Mouse (Mus musculus) limb, embryonic 11.5 days (tissue): Measurements from ENCODE around the gene Cd86. TPM values are rescaled to one million over a fixed set of nuclear protein-coding genes. Genes with fewer than 3 reads are reported as not detected.
A peak's percentile ranks its signal among the peaks of the same experiment; 100 is the strongest.

ENCODE experiments used
- ATAC-seq: fragments of 200-750 bp; cut with Nextera tagmentation; 2 replicates; pipeline ENCODE4 v1.8.0; 2017; ENCODE audit warnings: low read depth; ENCODE audit not compliant: insufficient number of reproducible peaks, low FRiP score, low TSS enrichment
- DNase-seq: peaks from one replicate; pipeline ENCODE4 v3.0.0-alpha.2; 2015; ENCODE audit warnings: low spot score
- H3K27ac ChIP-seq: fragments of 300-500 bp; sonication (generic); replicated peaks from 2 replicates; pipeline ENCODE4 v1.5.1; 2014; ENCODE audit warnings: low read depth, mild to moderate bottlenecking, low read length
- H3K27me3 ChIP-seq: fragments of 300-500 bp; sonication (generic); 2 replicates; pipeline ENCODE4 v1.6.1; 2014; ENCODE audit warnings: mild to moderate bottlenecking, low read length, mixed read lengths; ENCODE audit not compliant: control insufficient read depth, insufficient read depth
- H3K36me3 ChIP-seq: fragments of 300-500 bp; sonication (generic); 2 replicates; pipeline ENCODE4 v1.6.1; 2014; ENCODE audit warnings: mild to moderate bottlenecking, low read length, moderate library complexity, mixed read lengths; ENCODE audit not compliant: control insufficient read depth, insufficient read depth
- H3K4me1 ChIP-seq: fragments of 300-500 bp; sonication (generic); 2 replicates; pipeline ENCODE4 v1.6.1; 2014; ENCODE audit warnings: low read length, mixed read lengths; ENCODE audit not compliant: control insufficient read depth, insufficient read depth
- H3K4me2 ChIP-seq: fragments of 300-500 bp; sonication (generic); 2 replicates; pipeline ENCODE4 v1.6.1; 2014; ENCODE audit warnings: low read depth, mild to moderate bottlenecking, moderate library complexity; ENCODE audit not compliant: severe bottlenecking
- H3K4me3 ChIP-seq: fragments of 300-500 bp; sonication (generic); 2 replicates; pipeline ENCODE4 v1.5.1; 2014; ENCODE audit warnings: low read depth, low read length
- H3K9ac ChIP-seq: fragments of 300-500 bp; sonication (generic); 2 replicates; pipeline ENCODE4 v1.6.1; 2014; ENCODE audit warnings: mild to moderate bottlenecking, low read length
- H3K9me3 ChIP-seq: fragments of 300-500 bp; sonication (generic); 2 replicates; pipeline ENCODE4 v1.6.1; 2016; ENCODE audit warnings: low read length; ENCODE audit not compliant: control insufficient read depth
- WGBS: fragments of 180-500 bp; shearing (Covaris S2); extraction: QIAGEN DNeasy Blood & Tissue Kit; methylation state at CpG from one replicate; pipeline ENCODE4 v1.1.7; 2014; 5-methylcytosine and 5-hydroxymethylcytosine counted together
- polyA plus RNA-seq: library from polyadenylated mRNA; unstranded; fragments of >200 nt; fragmentation: Nextera tagmentation; extraction: Ambion mirVana; gene quantifications from 2 replicates; pipeline ENCODE4 v1.2.1, GENCODE M21; 2014

The Cd86 gene
- polyA plus RNA-seq, 1 experiment from 2014 or later: 0.80 TPM

DNA sequence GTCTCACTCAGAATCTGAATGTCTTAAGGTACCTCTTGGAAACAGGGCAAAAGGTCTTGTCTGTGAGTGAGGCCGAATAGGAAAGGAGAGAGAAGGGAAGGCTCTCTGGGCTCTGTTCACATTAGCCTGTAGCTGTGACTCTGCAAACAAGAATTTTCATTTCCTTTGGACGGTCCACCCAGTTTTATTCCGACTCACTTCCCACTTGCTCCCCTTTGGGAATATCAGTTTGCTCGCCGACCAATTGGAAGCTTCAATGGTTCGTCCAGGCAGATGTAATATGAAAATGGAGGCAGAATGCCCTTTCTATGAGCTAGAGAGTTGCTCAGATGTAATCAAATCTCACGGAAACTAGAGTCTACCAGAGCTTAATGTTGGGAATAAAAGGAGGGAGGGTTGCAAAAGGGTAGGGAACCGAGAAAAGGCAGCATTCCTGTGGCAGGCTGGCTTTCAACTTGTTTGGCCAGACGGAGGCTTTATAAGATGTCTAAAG is 29.0 kb upstream of the Cd86 start:
- Histone ChIP-seq H3K27ac (no peak overlapping the region), H3K9me3 (no peaks in the 10 kb centered on the region), H3K4me1 (0 out of 2 replicates have a peak, but pooled peaks cover 3% of the 10 kb centered on the region), H3K9ac (no peak overlapping the region), H3K27me3 (peaks cover 10% of the 10 kb centered on the region; the same call in 1 of the 2 replicates), H3K36me3 (no peaks in the 10 kb centered on the region), H3K4me2 (no peak overlapping the region), H3K4me3 (no peak overlapping the region)
- ATAC-seq (no peak), DNase-seq (no peak)
- 64% methylated on average over 9 of the region's 9 CpGs for WGBS

DNA sequence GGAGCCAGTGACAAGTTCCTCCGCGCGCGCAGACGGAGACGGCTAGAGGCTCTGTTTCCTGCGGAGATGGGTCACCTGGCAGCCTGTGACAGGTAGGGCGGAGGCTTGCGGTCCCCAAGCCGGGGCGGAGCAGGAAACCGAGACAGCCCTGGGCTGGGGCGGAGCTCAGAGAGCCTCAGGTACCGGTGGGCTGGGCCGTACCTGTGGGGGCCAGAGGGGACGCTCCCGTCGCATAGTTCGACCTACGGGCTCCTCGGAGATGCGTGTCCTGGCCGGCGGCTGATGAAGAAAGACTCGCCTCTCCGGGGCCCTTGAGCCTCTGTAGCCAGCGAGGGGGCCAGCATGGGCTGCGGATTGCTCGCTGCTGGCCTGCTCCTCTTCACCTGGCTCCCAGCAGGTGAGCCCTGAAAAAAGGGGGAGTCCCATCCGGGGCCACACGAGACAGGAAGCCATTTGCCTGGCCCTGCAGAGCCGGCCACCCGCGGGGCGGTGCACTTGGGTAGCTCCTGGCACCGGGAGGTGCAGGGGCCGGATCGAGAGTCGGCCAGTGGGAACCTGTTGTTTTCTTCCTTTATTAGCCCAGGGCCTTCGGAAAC is 28.0 kb upstream of the Cd86 start, which contains the start of gene Ildr1:
Gene Ildr1 (plus strand): TSS at position 161 of the 596 bp plus-strand sequence.
- H3K4me2 ChIP-seq: peak within 1 kb of the TSS; percentile 80
- no peak within 1 kb of the TSS for H3K27ac ChIP-seq
- ATAC-seq: no peak; the same call in 1 of the 2 replicates

DNA sequence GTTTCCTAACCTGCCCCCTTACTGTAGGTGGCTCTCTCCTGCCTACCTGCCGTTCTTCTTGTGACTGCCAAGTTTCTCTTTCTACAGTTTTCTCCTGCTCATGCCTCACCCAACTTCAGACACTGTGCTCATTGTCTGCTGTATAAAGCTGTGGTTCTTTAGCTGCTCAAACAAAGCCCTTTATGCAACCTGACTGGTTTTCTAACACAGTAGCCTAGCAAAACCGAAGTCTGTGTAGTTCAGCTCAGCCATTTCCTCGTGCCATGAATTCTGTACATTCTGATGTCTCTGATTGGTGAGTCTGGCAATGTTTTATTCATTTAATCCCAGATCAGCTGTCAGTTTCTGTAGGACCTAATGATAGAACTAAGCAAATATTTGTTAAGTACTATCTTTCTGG is 25.6 kb upstream of the Cd86 start:
- no peak overlapping the region for H3K9ac ChIP-seq
- WGBS: 87% methylated on average over 3 of the region's 3 CpGs
- peaks cover 10% of the 10 kb centered on the region; the same call in 1 of the 2 replicates for H3K27me3 ChIP-seq
- no peak for ATAC-seq
- 0 out of 2 replicates have a peak, but pooled peaks cover 3% of the 10 kb centered on the region for H3K4me1 ChIP-seq
- H3K36me3 ChIP-seq: no peaks in the 10 kb centered on the region
- DNase-seq: no peak
- H3K4me3 ChIP-seq: no peak overlapping the region
- no peak overlapping the region for H3K4me2 ChIP-seq
- no peak overlapping the region for H3K27ac ChIP-seq
- no peaks in the 10 kb centered on the region for H3K9me3 ChIP-seq

More for the DNA sequence above, 28.0 kb upstream of the Cd86 start, which contains the start of gene Ildr1:
- Histone ChIP-seq H3K4me3 (peak within 1 kb of the TSS; percentile 39), H3K9ac (0 out of 2 replicates have a peak within 1 kb of the TSS, but pooled peaks have one; percentile 27), H3K27me3 (peaks cover 10% of the 10 kb centered on the region; the same call in 1 of the 2 replicates), H3K36me3 (no peaks in the 10 kb centered on the region), H3K9me3 (no peaks in the 10 kb centered on the region), H3K4me1 (0 out of 2 replicates have a peak, but pooled peaks cover 3% of the 10 kb centered on the region)
- peak; percentile 31 for DNase-seq
- WGBS: 1% methylated on average over 40 of the region's 40 CpGs

DNA sequence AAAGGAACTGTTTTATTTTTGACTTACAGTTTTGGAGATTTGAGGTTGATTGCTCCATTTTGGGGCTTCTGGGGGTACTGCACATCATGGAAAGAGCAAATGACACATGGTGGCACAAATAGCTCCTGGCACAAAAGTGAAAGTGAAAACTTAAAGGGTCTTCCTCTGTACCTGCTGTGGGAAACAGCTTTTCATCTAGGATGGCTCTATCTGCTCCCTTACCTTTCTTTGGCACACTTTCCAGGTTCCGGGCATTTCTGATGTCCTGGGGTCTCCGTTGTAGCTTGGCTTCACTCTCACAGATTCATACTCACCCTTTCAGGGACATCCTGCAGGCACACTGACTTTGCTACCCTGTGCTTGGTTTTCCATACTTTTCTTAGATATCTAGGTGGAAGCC is 22.2 kb upstream of the Cd86 start:
- no peak for DNase-seq
- H3K4me1 ChIP-seq: no peaks in the 10 kb centered on the region
- no peak overlapping the region for H3K27ac ChIP-seq
- no peak overlapping the region for H3K4me2 ChIP-seq
- H3K36me3 ChIP-seq: no peaks in the 10 kb centered on the region
- H3K9me3 ChIP-seq: no peaks in the 10 kb centered on the region
- no peak overlapping the region for H3K4me3 ChIP-seq
- no peak for ATAC-seq
- no peak overlapping the region for H3K9ac ChIP-seq
- H3K27me3 ChIP-seq: no peaks in the 10 kb centered on the region
- WGBS: 86% methylated on average over 2 of the region's 2 CpGs

DNA sequence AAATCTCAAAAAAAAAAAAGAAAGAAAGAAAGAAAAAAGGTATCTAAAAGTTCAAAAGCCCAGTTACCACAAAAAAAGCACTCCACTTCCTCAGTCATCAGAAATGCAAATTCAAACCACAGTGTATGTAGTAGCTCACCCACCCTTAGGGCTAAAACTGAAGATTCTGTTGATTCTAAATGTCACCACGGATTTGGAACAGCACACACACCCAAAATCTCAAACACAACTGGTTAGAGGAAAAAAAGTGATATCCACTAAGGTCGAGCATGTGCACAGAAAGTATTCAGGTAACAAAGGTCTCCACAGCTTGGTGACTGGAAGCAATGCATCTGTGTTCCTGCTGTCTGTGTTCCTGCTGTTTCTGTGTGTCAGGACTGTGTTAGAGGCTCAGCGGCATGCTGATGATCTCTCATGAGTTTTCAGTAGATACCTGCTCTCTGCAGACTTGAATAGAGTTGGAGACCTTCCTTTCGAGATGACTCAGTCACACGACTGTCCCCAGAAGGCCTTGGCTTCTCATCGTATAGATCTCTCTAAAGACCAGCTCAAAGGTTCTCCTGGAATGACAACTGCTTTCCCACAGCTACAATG is 18.5 kb upstream of the Cd86 start:
- no peak overlapping the region for H3K4me2 ChIP-seq
- H3K36me3 ChIP-seq: no peaks in the 10 kb centered on the region
- no peak overlapping the region for H3K27ac ChIP-seq
- 77% methylated on average over 6 of the region's 6 CpGs for WGBS
- H3K4me3 ChIP-seq: no peak overlapping the region
- no peaks in the 10 kb centered on the region for H3K27me3 ChIP-seq
- no peaks in the 10 kb centered on the region for H3K9me3 ChIP-seq
- DNase-seq (no peak), ATAC-seq (no peak)
- H3K9ac ChIP-seq: no peak overlapping the region
- H3K4me1 ChIP-seq: no peaks in the 10 kb centered on the region

DNA sequence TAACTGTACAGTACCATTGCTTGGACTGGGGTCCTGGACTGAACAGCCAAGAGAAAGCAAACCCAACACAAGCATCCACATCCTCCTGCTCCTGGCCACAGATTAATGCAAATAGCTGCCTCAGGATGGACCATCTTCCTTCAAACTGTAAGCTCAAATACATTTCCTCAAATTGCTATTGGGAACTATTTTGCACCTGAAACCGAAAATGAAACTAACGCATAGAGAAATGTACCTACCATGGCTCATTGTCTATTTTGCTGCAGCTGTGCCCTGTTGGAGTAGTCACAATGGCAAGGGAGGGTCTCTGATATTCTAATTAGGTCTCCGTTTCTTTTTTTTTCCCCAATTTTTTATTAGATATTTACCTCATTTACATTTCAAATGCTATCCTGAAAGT is 15.9 kb upstream of the Cd86 start:
- Histone ChIP-seq H3K27ac (no peak overlapping the region), H3K4me3 (no peak overlapping the region), H3K4me1 (no peaks in the 10 kb centered on the region), H3K36me3 (no peaks in the 10 kb centered on the region), H3K9me3 (no peaks in the 10 kb centered on the region), H3K27me3 (no peaks in the 10 kb centered on the region), H3K9ac (no peak overlapping the region), H3K4me2 (no peak overlapping the region)
- ATAC-seq (no peak), DNase-seq (no peak)
- WGBS: 91% methylated on average over 3 of the region's 3 CpGs

DNA sequence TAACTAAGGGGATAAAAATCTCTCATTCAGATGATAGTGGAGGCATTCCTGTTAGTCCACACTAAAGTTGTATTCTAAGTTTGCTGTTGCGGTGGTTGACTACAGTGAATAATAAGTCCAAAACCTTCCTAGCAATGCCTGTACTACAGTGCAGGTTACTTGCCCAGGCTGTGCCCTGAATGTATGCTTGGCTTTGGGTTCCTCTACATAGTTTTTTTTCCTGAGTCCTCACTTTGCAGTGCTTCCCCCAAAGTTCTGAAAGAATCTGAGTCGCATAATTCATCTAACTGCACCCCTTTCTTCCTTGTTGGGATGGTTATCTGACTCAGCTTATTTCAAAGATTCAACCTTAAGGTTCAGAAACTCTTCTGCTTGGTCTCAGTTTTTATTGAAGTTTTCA is 10.0 kb upstream of the Cd86 start:
- no peak overlapping the region for H3K27ac ChIP-seq
- no peak overlapping the region for H3K9ac ChIP-seq
- H3K4me2 ChIP-seq: no peak overlapping the region
- no peak overlapping the region for H3K4me3 ChIP-seq
- no peak for DNase-seq
- H3K4me1 ChIP-seq: no peaks in the 10 kb centered on the region
- WGBS: 87% methylated on average over 2 of the region's 2 CpGs
- no peaks in the 10 kb centered on the region for H3K27me3 ChIP-seq
- H3K36me3 ChIP-seq: no peaks in the 10 kb centered on the region
- H3K9me3 ChIP-seq: no peaks in the 10 kb centered on the region
- no peak for ATAC-seq

DNA sequence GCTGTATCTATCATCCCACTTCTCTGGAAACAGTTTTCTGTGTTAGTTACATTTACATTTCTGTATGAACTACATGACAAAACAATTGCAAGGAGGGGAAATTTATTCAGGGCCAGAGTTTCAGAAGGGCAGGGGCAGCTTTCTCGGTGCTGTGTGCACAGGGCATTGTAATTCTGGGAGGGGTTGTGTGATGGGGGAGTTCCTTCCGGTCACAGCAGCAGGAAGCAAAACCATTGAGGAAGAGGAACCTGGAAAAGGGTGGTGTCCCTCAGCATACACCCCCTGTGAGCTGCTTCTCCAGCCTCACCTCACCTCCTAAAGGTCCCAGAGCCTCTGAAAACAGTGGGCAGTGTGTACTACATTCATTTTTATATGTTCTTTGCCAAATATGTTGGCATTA is 9.4 kb upstream of the Cd86 start:
- Histone ChIP-seq H3K9ac (no peak overlapping the region), H3K9me3 (no peaks in the 10 kb centered on the region), H3K36me3 (no peaks in the 10 kb centered on the region), H3K4me3 (no peak overlapping the region), H3K4me1 (no peaks in the 10 kb centered on the region), H3K4me2 (no peak overlapping the region), H3K27me3 (no peaks in the 10 kb centered on the region), H3K27ac (no peak overlapping the region)
- 64% methylated on average over 2 of the region's 2 CpGs for WGBS
- DNase-seq (no peak), ATAC-seq (no peak)
